Mouse (Mus musculus): ENCODE measurements around the gene 1810062G17Rik. TPM values are rescaled to one million over a fixed set of nuclear protein-coding genes. Genes with fewer than 3 reads are reported as not detected.

The 1810062G17Rik gene
- 1.4 TPM in 1 of 2 replicates, not detected in the other for total RNA-seq (2017)

DNA sequence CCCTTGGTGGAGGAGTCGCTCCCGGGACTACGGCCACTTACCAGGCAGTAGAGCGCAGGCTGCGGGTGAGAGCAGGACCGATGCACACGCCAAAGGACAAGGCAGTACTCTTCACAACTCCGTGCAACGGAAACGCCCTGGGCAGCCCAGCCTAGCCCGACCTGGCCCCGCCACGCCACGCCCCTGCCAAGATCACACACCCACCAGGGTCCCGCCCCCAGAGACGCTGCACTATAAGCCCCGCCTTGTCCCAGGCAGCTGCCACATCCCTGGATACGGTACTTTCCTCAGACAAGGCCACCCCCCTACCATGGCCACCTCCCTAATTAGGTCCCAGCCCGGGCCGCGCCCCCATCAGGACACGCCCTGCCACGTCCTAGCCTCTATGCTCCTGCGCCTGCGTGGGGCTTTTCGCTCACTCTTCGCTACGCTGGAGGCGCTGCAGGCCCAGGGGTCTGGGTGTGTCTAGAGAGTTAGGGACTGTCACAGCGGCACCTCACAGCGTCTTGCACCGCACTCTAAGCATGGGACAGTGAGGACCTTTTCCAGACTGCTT lies at the start of gene 1810062G17Rik, which contains the start of gene Anxa5:
Gene 1810062G17Rik (plus strand): TSS at position 406 of the 556 bp plus-strand sequence.
Gene Anxa5 (minus strand): TSS at position 363 of the 556 bp plus-strand sequence.
- peak; percentile 94 to 95 for ATAC-seq (replicated peaks in 1 of 2; ENCODE audit: insufficient read depth in 1 of 2, low FRiP score in 2 of 2, low TSS enrichment in 1 of 2, low read depth in 1 of 2, poor library complexity in 2 of 2, severe bottlenecking in 2 of 2)

DNA sequence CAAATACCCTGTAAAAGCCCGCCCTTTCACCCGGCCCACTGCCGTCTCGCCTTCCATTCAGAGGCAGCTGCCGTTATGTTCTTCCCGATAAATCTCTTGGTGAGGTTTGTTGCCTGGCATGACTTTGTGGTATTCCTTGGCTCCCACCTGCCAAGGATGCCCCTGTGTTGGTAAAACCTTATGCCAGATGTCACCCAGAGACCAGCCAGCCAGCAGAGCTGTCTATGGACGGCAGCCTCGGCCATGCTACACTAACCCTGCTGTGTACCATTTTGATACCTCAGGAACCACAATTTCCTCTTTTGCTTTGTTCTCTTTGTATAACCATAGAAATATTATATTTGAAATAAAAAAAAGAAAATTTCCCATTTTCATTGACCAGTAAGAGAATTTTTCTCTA lies 48.4 kb upstream of the 1810062G17Rik start:
- ATAC-seq (replicated peaks in 1 of 2; ENCODE audit: insufficient read depth in 1 of 2, low FRiP score in 2 of 2, low TSS enrichment in 1 of 2, low read depth in 1 of 2, poor library complexity in 2 of 2, severe bottlenecking in 2 of 2), result 0 out of 4 replicates have a peak, but pooled peaks of 1 of the 2 experiments have one; percentile 12

- no peak for ATAC-seq (replicated peaks in 1 of 2; ENCODE audit: insufficient read depth in 1 of 2, low FRiP score in 2 of 2, low TSS enrichment in 1 of 2, low read depth in 1 of 2, poor library complexity in 2 of 2, severe bottlenecking in 2 of 2)
Observed at GRCm38 (mm10) chr3:36430360-36430759, 45.4 kb upstream of the 1810062G17Rik start.

- no peak for ATAC-seq (replicated peaks in 1 of 2; ENCODE audit: insufficient read depth in 1 of 2, low FRiP score in 2 of 2, low TSS enrichment in 1 of 2, low read depth in 1 of 2, poor library complexity in 2 of 2, severe bottlenecking in 2 of 2)
Observed at GRCm38 (mm10) chr3:36440280-36440679, 35.5 kb upstream of the 1810062G17Rik start.

DNA sequence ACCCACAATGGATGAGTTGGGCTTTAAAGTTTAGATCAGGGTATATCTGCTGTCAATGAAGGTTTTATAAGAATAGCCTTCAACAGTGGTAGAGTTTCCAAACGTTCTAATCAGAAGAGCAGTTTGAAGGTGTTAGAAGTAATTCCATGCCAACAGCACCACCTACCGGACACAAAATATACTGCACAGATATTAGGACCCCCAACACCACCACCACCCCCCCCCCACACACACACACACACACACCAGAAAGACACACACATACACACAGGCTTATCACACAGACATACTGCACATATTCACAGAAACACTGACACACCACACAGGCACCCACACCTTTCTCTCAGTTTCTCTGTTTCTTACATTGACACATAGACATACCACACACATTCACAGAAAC lies 33.3 kb upstream of the 1810062G17Rik start:
- peak; percentile 51 to 56; a peak in 2 of 4 replicates for ATAC-seq (replicated peaks in 1 of 2; ENCODE audit: insufficient read depth in 1 of 2, low FRiP score in 2 of 2, low TSS enrichment in 1 of 2, low read depth in 1 of 2, poor library complexity in 2 of 2, severe bottlenecking in 2 of 2)

GRCm38 (mm10) chr3:36446041-36446440 lies 29.7 kb upstream of the 1810062G17Rik start:
- no peak for ATAC-seq (replicated peaks in 1 of 2; ENCODE audit: insufficient read depth in 1 of 2, low FRiP score in 2 of 2, low TSS enrichment in 1 of 2, low read depth in 1 of 2, poor library complexity in 2 of 2, severe bottlenecking in 2 of 2)

DNA sequence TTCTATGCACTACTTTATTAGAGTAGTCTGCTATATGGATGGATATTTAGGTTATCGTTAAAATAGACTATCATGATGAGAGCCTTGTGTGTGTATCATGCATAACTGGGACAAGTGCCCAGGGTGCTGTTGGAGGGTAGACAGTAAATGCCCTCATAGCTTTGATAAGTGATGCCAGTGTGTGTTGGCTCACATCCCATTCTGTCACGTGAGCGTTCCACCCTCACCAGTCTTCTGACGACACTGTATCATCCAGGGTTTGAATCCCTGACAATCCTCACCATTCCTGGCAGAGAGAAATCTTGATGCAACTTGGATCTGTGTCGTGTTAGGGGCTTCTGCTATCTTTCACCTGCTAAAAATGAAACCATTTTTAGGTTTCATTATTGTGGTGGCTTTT lies 29.2 kb upstream of the 1810062G17Rik start:
- ATAC-seq (replicated peaks in 1 of 2; ENCODE audit: insufficient read depth in 1 of 2, low FRiP score in 2 of 2, low TSS enrichment in 1 of 2, low read depth in 1 of 2, poor library complexity in 2 of 2, severe bottlenecking in 2 of 2), result 0 out of 4 replicates have a peak, but pooled peaks have one; percentile 6 to 11

DNA sequence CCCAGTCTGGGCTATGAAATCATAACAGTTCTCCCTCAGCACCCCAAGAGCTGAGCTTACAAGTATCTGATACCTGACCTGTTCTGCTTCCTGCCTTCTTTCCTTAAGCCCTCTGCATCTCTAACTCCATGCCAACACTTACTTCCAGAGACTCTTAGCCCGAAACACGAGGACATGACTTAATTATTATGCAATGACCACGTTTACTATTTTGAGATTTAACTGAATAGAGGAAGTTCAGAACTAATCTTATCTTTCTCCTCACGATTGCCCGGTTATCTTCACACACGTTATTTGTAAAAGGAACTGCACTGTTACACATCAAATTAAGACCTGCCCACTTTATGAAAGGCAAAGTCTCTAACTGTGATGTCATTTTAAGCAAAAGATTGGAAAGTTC lies 28.8 kb upstream of the 1810062G17Rik start:
- peak; percentile 35 to 47 for ATAC-seq (replicated peaks in 1 of 2; ENCODE audit: insufficient read depth in 1 of 2, low FRiP score in 2 of 2, low TSS enrichment in 1 of 2, low read depth in 1 of 2, poor library complexity in 2 of 2, severe bottlenecking in 2 of 2)

DNA sequence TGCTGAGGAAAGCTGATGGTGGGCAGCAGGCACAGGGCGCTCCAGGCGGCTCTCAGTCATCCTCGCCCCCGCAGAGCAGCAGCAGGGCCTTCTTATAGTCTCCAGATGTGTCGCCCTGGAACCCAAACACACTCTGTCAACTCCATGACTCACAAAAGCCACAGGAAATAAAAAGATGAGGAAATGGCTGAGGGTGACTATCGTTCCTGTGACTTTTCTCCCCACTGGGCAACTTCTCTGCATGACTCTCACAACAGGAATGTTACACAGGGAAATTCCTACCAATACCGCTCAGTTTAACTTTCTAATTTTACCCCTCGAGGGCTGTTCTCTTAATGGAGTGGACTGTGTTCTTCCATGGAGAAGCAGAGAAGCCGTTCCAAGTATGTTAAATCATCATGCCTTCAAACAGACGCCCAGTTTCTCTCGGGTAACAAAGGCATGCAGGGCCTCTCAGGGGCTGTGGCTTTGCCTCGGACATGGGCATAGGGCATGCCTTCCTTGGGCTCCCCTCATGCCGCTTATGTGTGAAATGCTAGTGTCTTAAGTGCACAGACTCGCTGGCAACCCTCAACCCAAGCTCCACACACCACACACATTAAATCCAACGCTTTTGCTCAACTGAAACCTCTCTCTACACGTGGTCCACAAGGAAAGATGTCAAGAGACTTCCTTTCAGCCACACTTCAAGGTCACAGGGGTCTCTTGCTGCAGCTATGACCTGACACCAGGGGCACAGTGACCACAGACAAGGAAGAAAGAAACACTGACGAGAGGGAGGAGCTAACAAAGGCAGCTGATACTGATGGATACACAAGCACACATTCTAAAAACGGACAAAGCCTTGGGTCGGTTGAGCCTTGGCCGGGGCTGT lies 26.2 kb upstream of the 1810062G17Rik start:
- 0 out of 4 replicates have a peak, but pooled peaks of 1 of the 2 experiments have one; percentile 22 for ATAC-seq (replicated peaks in 1 of 2; ENCODE audit: insufficient read depth in 1 of 2, low FRiP score in 2 of 2, low TSS enrichment in 1 of 2, low read depth in 1 of 2, poor library complexity in 2 of 2, severe bottlenecking in 2 of 2)

- ATAC-seq (replicated peaks in 1 of 2; ENCODE audit: insufficient read depth in 1 of 2, low FRiP score in 2 of 2, low TSS enrichment in 1 of 2, low read depth in 1 of 2, poor library complexity in 2 of 2, severe bottlenecking in 2 of 2), result no peak
Observed at GRCm38 (mm10) chr3:36452502-36452901, 23.2 kb upstream of the 1810062G17Rik start.

- ATAC-seq (replicated peaks in 1 of 2; ENCODE audit: insufficient read depth in 1 of 2, low FRiP score in 2 of 2, low TSS enrichment in 1 of 2, low read depth in 1 of 2, poor library complexity in 2 of 2, severe bottlenecking in 2 of 2), result no peak
Observed at GRCm38 (mm10) chr3:36455124-36455523, 20.6 kb upstream of the 1810062G17Rik start.

- ATAC-seq (replicated peaks in 1 of 2; ENCODE audit: insufficient read depth in 1 of 2, low FRiP score in 2 of 2, low TSS enrichment in 1 of 2, low read depth in 1 of 2, poor library complexity in 2 of 2, severe bottlenecking in 2 of 2), result peak in 1 of 2 experiments; percentile 10; a peak in 1 of 4 replicates
Observed at GRCm38 (mm10) chr3:36455566-36455965, 20.2 kb upstream of the 1810062G17Rik start.

GRCm38 (mm10) chr3:36460717-36461116 lies 15.0 kb upstream of the 1810062G17Rik start:
- no peak for ATAC-seq (replicated peaks in 1 of 2; ENCODE audit: insufficient read depth in 1 of 2, low FRiP score in 2 of 2, low TSS enrichment in 1 of 2, low read depth in 1 of 2, poor library complexity in 2 of 2, severe bottlenecking in 2 of 2)

GRCm38 (mm10) chr3:36461819-36462218 lies 13.9 kb upstream of the 1810062G17Rik start:
- ATAC-seq (replicated peaks in 1 of 2; ENCODE audit: insufficient read depth in 1 of 2, low FRiP score in 2 of 2, low TSS enrichment in 1 of 2, low read depth in 1 of 2, poor library complexity in 2 of 2, severe bottlenecking in 2 of 2), result no peak

GRCm38 (mm10) chr3:36462348-36462747 lies 13.4 kb upstream of the 1810062G17Rik start:
- no peak for ATAC-seq (replicated peaks in 1 of 2; ENCODE audit: insufficient read depth in 1 of 2, low FRiP score in 2 of 2, low TSS enrichment in 1 of 2, low read depth in 1 of 2, poor library complexity in 2 of 2, severe bottlenecking in 2 of 2)

GRCm38 (mm10) chr3:36465538-36465937 lies 10.2 kb upstream of the 1810062G17Rik start:
- ATAC-seq (replicated peaks in 1 of 2; ENCODE audit: insufficient read depth in 1 of 2, low FRiP score in 2 of 2, low TSS enrichment in 1 of 2, low read depth in 1 of 2, poor library complexity in 2 of 2, severe bottlenecking in 2 of 2), result peak; percentile 48 to 68; a peak in 2 of 4 replicates

DNA sequence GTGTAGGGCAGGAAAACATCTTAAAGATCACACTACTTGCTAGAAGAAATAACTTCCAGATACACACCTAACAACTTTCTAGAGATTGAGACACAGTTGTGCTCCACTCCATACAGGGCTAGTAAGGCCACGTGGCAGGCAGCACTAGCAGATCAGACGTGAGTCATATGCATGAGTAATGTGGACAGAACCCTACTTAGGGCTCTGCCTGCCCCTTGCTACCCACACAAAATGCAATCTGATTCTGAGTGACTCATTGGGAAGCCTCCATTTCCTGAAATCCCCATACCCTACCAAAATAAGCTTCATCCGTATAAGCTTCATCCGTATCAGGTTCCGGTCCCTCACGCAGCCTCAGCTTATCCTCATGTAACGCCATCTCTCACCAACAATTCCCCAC lies 8.1 kb upstream of the 1810062G17Rik start:
- no peak for ATAC-seq (replicated peaks in 1 of 2; ENCODE audit: insufficient read depth in 1 of 2, low FRiP score in 2 of 2, low TSS enrichment in 1 of 2, low read depth in 1 of 2, poor library complexity in 2 of 2, severe bottlenecking in 2 of 2)

DNA sequence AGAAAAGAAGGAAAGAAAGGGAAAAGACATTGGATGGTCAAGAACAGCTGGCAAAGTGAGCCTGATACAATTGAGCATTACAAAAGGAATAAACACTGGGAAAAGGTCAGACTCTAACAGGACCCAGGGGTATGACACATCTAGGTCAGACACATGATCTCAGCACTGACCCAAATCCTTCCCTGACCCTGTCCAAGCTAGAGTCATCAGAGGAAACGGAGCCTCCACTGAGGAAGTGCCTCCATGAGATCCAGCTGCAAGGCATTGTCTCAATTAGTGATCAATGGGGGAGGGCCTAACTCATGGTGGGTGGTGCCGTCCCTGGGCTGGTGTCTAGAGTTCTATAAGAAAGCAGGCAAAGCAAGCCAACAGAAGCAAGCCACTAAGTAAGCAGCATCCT lies 6.9 kb upstream of the 1810062G17Rik start:
- no peak for ATAC-seq (replicated peaks in 1 of 2; ENCODE audit: insufficient read depth in 1 of 2, low FRiP score in 2 of 2, low TSS enrichment in 1 of 2, low read depth in 1 of 2, poor library complexity in 2 of 2, severe bottlenecking in 2 of 2)

All from hematopoietic stem cell, adult 5-6 weeks (primary cell).